Mouse (Mus musculus): ENCODE results near the gene Wdr46. TPM values are rescaled to one million over a fixed set of nuclear protein-coding genes. Genes with fewer than 3 reads are reported as not detected.

Gene Wdr46
- total and polyA plus RNA-seq, 3 experiments, result 8.7 to 10.0 (median 8.8) TPM

DNA sequence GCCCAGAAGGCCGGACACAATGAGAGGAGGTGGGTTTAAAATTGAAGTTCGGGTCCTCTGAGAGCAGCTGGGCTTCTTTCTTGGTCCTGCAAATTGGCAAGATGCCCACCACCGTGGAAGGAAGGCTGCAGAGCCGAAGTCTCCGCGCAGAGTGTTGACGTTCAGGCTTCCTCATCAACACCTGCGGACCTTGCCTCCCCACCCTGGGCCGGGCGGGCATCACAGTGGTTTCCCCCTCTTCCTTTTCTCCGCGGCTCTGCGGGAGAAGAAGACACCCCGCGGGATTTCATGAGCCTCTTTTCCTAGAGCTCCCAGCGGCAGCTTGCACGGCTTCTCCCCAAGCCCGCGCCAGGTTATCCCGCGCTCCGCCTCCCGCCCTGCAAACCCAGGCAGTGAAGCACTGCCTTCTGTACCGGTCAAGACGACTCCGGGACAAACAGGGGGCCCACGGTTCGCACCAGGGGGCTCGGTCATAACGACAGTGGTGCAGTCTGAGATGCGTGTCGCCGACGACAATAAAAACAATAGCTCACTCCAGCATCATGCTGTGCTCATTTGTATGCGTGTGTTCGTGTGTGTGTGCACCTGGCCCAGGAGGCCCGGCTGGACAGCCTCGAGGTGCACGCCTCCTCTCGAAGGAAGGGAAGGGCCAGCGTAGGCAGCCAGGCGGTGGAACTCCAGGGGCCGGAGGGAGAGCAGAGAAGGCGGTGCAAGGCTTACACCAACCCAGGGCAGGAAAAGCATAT is 32.0 kb upstream of the Wdr46 start:
- Histone ChIP-seq H3K79me2 (replicated peaks; ENCODE audit: control insufficient read depth, insufficient read depth, low read length) (no peaks in the 10 kb centered on the region), H3K4me1 (ENCODE audit: control insufficient read depth, insufficient read depth, low read length) (peaks cover 3% of the 10 kb centered on the region; the same call in 1 of the 2 replicates), H3K27me3 (ENCODE audit: control insufficient read depth, insufficient read depth, low read length) (no peaks in the 10 kb centered on the region), H3K36me3 (ENCODE audit: control insufficient read depth, insufficient read depth, low read length) (no peaks in the 10 kb centered on the region; the same call in 1 of the 2 replicates), H3K4me3 (peak overlapping the region; percentile 61), H3K27ac (peak overlapping the region; percentile 78), H3K9ac (ENCODE audit: low read depth, low read length) (peak overlapping the region; percentile 80)
- WGBS, result under 1% methylated on average over 44 of the region's 44 CpGs
- TF ChIP-seq EP300 (IDR thresholded peaks at IDR 0.05; ENCODE audit: insufficient read depth, low read depth, low read length) (no peak), CTCF (IDR thresholded peaks at IDR 0.05) (no peak), POLR2A (IDR thresholded peaks at IDR 0.05; ENCODE audit: insufficient read depth, low read depth, low read length) (no peak)
- no peak for DNase-seq
- intact Hi-C loops (cut with DNase I), result no loop called here

DNA sequence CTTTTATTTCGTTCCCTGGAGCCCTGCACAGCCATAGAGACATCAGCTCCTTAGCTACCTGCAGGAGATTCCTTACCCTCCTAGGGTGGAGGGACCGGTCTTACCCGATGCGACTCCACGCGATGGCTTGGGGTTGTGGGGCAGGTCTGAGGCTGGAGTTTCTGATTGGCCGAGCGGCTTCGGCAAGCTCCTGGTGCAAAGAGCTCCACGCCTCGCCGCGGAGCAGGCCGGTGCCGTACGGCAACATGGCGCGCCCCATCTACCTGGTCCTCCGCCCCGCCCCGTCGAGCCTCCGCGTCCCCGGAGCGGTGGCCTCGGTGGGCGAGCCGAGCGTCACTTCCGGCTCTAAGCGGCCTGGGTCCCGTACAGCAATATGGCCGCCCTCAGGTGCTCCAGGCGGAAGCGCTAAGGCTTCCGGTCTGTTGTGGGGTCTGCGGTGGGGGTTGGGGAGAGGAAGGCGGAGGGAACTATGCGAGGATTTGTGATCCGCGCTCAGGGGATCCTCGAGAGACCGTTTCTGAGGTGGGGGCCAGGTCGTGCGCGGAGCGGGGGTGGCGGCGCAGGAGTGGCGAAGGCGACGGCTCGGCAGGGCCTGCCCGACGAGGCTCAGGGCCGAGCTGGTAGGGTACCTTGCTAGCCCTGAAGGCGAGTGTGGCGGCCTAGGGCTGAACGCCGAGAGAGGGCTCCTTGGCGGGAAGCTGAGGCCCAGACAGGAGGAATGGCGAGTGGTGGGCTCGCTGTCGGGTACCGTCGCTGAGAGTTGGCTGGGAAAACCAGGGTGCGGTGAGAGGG is 31.2 kb upstream of the Wdr46 start, which contains the start of gene Daxx:
Gene Daxx, plus strand, starts transcription at position 338 of the 792 bp plus-strand sequence.
- Histone ChIP-seq H3K4me1 (ENCODE audit: control insufficient read depth, insufficient read depth, low read length) (peaks cover 3% of the 10 kb centered on the region; the same call in 1 of the 2 replicates), H3K9ac (ENCODE audit: low read depth, low read length) (peak within 1 kb of the TSS; percentile 91), H3K36me3 (ENCODE audit: control insufficient read depth, insufficient read depth, low read length) (no peaks in the 10 kb centered on the region; the same call in 1 of the 2 replicates), H3K79me2 (replicated peaks; ENCODE audit: control insufficient read depth, insufficient read depth, low read length) (no peaks in the 10 kb centered on the region), H3K27me3 (ENCODE audit: control insufficient read depth, insufficient read depth, low read length) (no peaks in the 10 kb centered on the region), H3K4me3 (peak within 1 kb of the TSS; percentile 82), H3K27ac (peak within 1 kb of the TSS; percentile 98)
- intact Hi-C loops (cut with DNase I), result no loop called here
- DNase-seq, result peak; percentile 99 to 100
- peak; percentile 70; the same call in 1 of the 2 replicates for TF ChIP-seq POLR2A (IDR thresholded peaks at IDR 0.05; ENCODE audit: insufficient read depth, low read depth, low read length)
- TF ChIP-seq EP300 (IDR thresholded peaks at IDR 0.05; ENCODE audit: insufficient read depth, low read depth, low read length), result peak; percentile 30; the same call in 1 of the 2 replicates
- TF ChIP-seq CTCF (IDR thresholded peaks at IDR 0.05), result no peak
- WGBS, result under 1% methylated on average over 68 of the region's 68 CpGs

DNA sequence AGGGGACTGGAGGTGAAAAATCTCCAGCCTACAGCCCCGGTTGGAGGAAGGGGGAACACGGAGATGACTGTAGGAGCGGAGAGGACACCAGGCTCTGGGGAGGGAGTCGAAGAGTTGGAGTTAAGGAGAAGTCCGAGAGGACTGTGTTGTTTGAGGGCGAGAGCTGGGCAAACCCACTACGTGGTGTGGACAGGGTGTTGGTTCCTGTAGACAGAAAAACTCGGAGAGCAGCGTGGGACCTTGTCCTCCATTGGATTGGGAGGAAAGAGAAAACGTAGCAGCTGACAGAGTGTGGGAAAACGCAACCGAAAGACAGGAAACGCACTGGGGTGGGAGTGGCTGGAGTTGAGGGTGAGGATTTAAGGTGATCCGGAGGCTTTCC is 30.6 kb upstream of the Wdr46 start:
- peak; percentile 65 to 69 for DNase-seq
- Histone ChIP-seq H3K79me2 (replicated peaks; ENCODE audit: control insufficient read depth, insufficient read depth, low read length) (no peaks in the 10 kb centered on the region), H3K36me3 (ENCODE audit: control insufficient read depth, insufficient read depth, low read length) (no peaks in the 10 kb centered on the region; the same call in 1 of the 2 replicates), H3K27me3 (ENCODE audit: control insufficient read depth, insufficient read depth, low read length) (no peaks in the 10 kb centered on the region), H3K4me3 (peak overlapping the region; percentile 82), H3K27ac (peak overlapping the region; percentile 98), H3K4me1 (ENCODE audit: control insufficient read depth, insufficient read depth, low read length) (peaks cover 3% of the 10 kb centered on the region; the same call in 1 of the 2 replicates), H3K9ac (ENCODE audit: low read depth, low read length) (peak overlapping the region; percentile 91)
- WGBS, result under 1% methylated on average over 14 of the region's 14 CpGs
- intact Hi-C loops (cut with DNase I), result no loop called here
- peak; percentile 70 for TF ChIP-seq POLR2A (IDR thresholded peaks at IDR 0.05; ENCODE audit: insufficient read depth, low read depth, low read length)
- no peak for TF ChIP-seq CTCF (IDR thresholded peaks at IDR 0.05)
- no peak for TF ChIP-seq EP300 (IDR thresholded peaks at IDR 0.05; ENCODE audit: insufficient read depth, low read depth, low read length)

DNA sequence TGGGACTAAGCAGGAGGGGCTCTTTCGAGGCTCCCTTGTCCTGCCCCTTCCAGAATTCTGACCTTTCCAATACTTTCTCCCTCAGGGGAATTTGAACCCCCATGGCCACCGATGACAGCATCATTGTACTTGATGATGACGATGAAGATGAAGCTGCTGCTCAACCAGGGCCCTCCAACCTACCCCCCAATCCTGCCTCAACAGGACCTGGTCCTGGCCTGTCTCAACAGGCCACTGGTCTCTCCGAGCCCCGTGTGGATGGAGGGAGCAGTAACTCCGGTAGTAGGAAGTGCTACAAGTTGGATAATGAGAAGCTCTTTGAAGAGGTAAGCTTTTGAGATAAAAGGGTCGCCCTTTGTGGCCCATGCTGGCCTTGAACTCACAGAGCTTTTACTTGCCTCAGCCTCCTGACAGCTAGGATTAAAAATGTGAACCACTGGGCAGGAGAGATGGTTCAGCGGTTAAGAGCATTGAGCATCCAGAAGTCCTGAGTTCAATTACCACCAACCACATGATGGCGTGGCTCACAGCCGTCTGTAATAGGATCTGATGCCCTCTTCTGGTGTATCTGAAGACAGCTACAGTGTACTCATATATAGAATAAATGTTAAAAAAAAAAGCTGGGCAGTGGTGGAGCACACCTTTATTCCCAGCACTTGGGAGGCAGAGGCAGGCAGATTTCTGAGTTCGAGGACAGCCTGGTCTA is 30.0 kb upstream of the Wdr46 start:
- peak overlapping the region; percentile 82 for H3K4me3 ChIP-seq
- TF ChIP-seq CTCF (IDR thresholded peaks at IDR 0.05) (peak; percentile 18; the same call in 1 of the 2 replicates), EP300 (IDR thresholded peaks at IDR 0.05; ENCODE audit: insufficient read depth, low read depth, low read length) (no peak)

DNA sequence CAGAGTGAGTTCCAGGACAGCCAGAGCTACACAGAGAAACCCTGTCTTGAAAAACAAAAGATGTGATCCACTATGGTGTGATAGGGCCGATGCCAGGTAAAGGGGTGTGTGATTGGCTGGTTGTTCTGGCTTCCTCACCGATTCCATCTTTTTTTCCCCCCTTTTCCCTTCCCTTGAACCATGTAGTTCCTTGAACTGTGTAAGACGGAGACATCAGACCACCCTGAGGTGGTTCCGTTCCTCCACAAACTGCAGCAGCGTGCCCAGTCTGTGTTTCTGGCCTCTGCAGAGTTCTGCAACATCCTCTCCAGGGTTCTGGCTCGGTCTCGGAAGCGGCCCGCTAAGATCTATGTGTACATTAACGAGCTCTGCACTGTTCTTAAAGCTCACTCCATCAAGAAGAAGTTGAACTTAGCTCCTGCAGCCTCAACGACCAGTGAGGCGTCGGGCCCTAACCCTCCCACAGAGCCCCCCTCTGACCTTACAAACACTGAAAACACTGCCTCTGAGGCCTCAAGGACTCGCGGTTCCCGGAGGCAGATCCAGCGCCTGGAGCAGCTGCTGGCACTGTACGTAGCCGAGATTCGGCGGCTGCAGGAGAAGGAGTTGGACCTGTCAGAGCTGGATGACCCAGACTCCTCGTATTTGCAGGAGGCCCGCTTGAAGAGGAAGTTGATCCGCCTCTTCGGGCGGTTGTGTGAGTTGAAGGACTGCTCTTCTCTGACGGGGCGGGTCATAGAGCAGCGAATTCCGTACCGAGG is 29.2 kb upstream of the Wdr46 start:
- intact Hi-C loops (cut with DNase I), result no loop called here
- no peak overlapping the region for H3K9ac ChIP-seq (ENCODE audit: low read depth, low read length)

More for the DNA sequence above, 30.0 kb upstream of the Wdr46 start:
- Histone ChIP-seq H3K27me3 (ENCODE audit: control insufficient read depth, insufficient read depth, low read length) (no peaks in the 10 kb centered on the region), H3K79me2 (replicated peaks; ENCODE audit: control insufficient read depth, insufficient read depth, low read length) (no peaks in the 10 kb centered on the region), H3K36me3 (ENCODE audit: control insufficient read depth, insufficient read depth, low read length) (peaks cover 3% of the 10 kb centered on the region; the same call in 1 of the 2 replicates), H3K4me1 (ENCODE audit: control insufficient read depth, insufficient read depth, low read length) (peaks cover 4% of the 10 kb centered on the region), H3K9ac (ENCODE audit: low read depth, low read length) (peak overlapping the region; percentile 91), H3K27ac (peak overlapping the region; percentile 98)
- 31% methylated on average over 11 of the region's 11 CpGs for WGBS
- intact Hi-C loops (cut with DNase I), result no loop called here
- DNase-seq, result no peak

More for the DNA sequence above, 29.2 kb upstream of the Wdr46 start:
- H3K4me1 ChIP-seq (ENCODE audit: control insufficient read depth, insufficient read depth, low read length), result peaks cover 4% of the 10 kb centered on the region
- WGBS, result 87% methylated on average over 31 of the region's 31 CpGs
- TF ChIP-seq CTCF (IDR thresholded peaks at IDR 0.05) (no peak), EP300 (IDR thresholded peaks at IDR 0.05; ENCODE audit: insufficient read depth, low read depth, low read length) (no peak), POLR2A (IDR thresholded peaks at IDR 0.05; ENCODE audit: insufficient read depth, low read depth, low read length) (no peak)
- H3K4me3 ChIP-seq, result no peak overlapping the region
- no peaks in the 10 kb centered on the region for H3K79me2 ChIP-seq (replicated peaks; ENCODE audit: control insufficient read depth, insufficient read depth, low read length)
- no peak overlapping the region for H3K27ac ChIP-seq
- DNase-seq, result peak in 1 of 2 experiments; percentile 21
- no peaks in the 10 kb centered on the region for H3K27me3 ChIP-seq (ENCODE audit: control insufficient read depth, insufficient read depth, low read length)
- H3K36me3 ChIP-seq (ENCODE audit: control insufficient read depth, insufficient read depth, low read length), result peaks cover 3% of the 10 kb centered on the region; the same call in 1 of the 2 replicates

All from heart, adult 2 months (tissue).